Mouse (Mus musculus): ENCODE data around the gene Galp. TPM values are rescaled to one million over a fixed set of nuclear protein-coding genes. Genes with fewer than 3 reads are reported as not detected.

Galp gene
- not detected in 2 replicates for polyA plus RNA-seq (2014; fragmentation: Nextera tagmentation; extraction: Ambion mirVana)

DNA sequence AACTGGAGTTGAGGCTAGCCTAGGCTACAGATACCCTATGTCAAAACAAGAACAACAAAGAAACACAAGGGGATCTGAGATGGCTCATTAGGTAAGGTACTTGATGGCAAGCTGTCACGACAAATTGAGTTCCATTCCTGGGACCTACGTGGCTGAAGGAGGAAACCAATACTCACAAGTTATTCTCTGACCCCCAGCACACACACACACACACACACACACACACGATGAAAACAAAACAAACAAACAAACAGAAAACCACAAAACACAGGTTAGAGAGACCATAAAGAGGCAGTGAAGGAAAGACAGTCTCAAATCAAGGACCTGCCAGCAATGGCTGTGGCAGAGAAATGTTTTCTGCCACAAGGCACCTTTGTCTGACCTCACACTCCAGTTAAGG, at the start of gene Galp:
Gene Galp, plus strand, starts transcription at position 301 of the 400 bp plus-strand sequence.
- Histone ChIP-seq H3K4me2 (replicated peaks; ENCODE audit: low read depth, low read length) (no peak within 1 kb of the TSS), H3K27me3 (ENCODE audit: control insufficient read depth, insufficient read depth, low read length) (no peaks in the 10 kb centered on the region), H3K9me3 (ENCODE audit: control insufficient read depth, low read length) (no peaks in the 10 kb centered on the region), H3K4me3 (ENCODE audit: low read depth, low read length) (no peak within 1 kb of the TSS), H3K36me3 (ENCODE audit: control insufficient read depth, insufficient read depth, low read length) (no peaks in the 10 kb centered on the region), H3K4me1 (replicated peaks; ENCODE audit: control insufficient read depth, insufficient read depth, low read length) (no peaks in the 10 kb centered on the region), H3K27ac (ENCODE audit: low read depth, low read length) (no peak within 1 kb of the TSS), H3K9ac (ENCODE audit: low read depth, low read length) (no peak within 1 kb of the TSS)
- ATAC-seq (ENCODE audit: low FRiP score) (no peak), DNase-seq (ENCODE audit: low spot score) (no peak)
- WGBS, result 72% methylated on average over 3 of the region's 3 CpGs

- no peak overlapping the region for H3K4me2 ChIP-seq (replicated peaks; ENCODE audit: low read depth, low read length)
- H3K27me3 ChIP-seq (ENCODE audit: control insufficient read depth, insufficient read depth, low read length), result no peaks in the 10 kb centered on the region
- H3K27ac ChIP-seq (ENCODE audit: low read depth, low read length), result no peak overlapping the region
- DNase-seq (ENCODE audit: low spot score) (no peak), ATAC-seq (ENCODE audit: low FRiP score) (no peak)
- H3K9me3 ChIP-seq (ENCODE audit: control insufficient read depth, low read length), result no peaks in the 10 kb centered on the region
- no peak overlapping the region for H3K9ac ChIP-seq (ENCODE audit: low read depth, low read length)
- no peak overlapping the region for H3K4me3 ChIP-seq (ENCODE audit: low read depth, low read length)
- WGBS, result 87% methylated on average over 5 of the region's 5 CpGs
- no peaks in the 10 kb centered on the region for H3K4me1 ChIP-seq (replicated peaks; ENCODE audit: control insufficient read depth, insufficient read depth, low read length)
- H3K36me3 ChIP-seq (ENCODE audit: control insufficient read depth, insufficient read depth, low read length), result no peaks in the 10 kb centered on the region
Measured at GRCm38 (mm10) chr7:6147688-6148087, 49.2 kb upstream of the Galp start.

DNA sequence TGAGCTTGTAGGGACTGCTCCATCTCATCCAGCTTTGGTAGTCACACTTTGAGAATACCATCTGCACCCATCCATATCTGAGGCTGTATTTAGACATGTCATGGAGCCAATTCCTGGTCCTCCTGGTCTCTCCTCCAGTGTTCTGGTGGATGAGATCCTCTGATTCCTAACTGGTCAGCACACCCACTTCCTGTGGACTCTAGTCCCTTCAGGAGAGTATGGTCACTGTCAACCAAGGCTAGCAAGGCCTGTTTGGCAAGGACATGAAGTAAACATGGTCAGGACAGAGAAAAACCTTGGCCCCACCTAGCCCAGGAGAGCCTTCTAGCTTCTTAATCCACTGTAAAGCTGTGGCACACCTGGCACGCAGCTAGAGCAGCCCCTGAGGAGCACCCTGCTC, 45.6 kb upstream of the Galp start:
- H3K4me3 ChIP-seq (ENCODE audit: low read depth, low read length), result no peak overlapping the region
- no peak overlapping the region for H3K27ac ChIP-seq (ENCODE audit: low read depth, low read length)
- DNase-seq (ENCODE audit: low spot score) (no peak), ATAC-seq (ENCODE audit: low FRiP score) (no peak)
- no peak overlapping the region for H3K4me2 ChIP-seq (replicated peaks; ENCODE audit: low read depth, low read length)
- no peaks in the 10 kb centered on the region for H3K27me3 ChIP-seq (ENCODE audit: control insufficient read depth, insufficient read depth, low read length)
- H3K4me1 ChIP-seq (replicated peaks; ENCODE audit: control insufficient read depth, insufficient read depth, low read length), result peaks cover 2% of the 10 kb centered on the region; the same call in 1 of the 2 replicates
- no peaks in the 10 kb centered on the region for H3K9me3 ChIP-seq (ENCODE audit: control insufficient read depth, low read length)
- WGBS, result 100% methylated on average over 1 of the region's 1 CpGs
- H3K36me3 ChIP-seq (ENCODE audit: control insufficient read depth, insufficient read depth, low read length), result no peaks in the 10 kb centered on the region
- no peak overlapping the region for H3K9ac ChIP-seq (ENCODE audit: low read depth, low read length)

- WGBS, result 87% methylated on average over 3 of the region's 3 CpGs
- ATAC-seq (ENCODE audit: low FRiP score) (no peak), DNase-seq (ENCODE audit: low spot score) (no peak)
- no peak overlapping the region for H3K4me2 ChIP-seq (replicated peaks; ENCODE audit: low read depth, low read length)
- no peaks in the 10 kb centered on the region for H3K27me3 ChIP-seq (ENCODE audit: control insufficient read depth, insufficient read depth, low read length)
- no peak overlapping the region for H3K4me3 ChIP-seq (ENCODE audit: low read depth, low read length)
- no peaks in the 10 kb centered on the region for H3K36me3 ChIP-seq (ENCODE audit: control insufficient read depth, insufficient read depth, low read length)
- H3K9me3 ChIP-seq (ENCODE audit: control insufficient read depth, low read length), result no peaks in the 10 kb centered on the region
- H3K4me1 ChIP-seq (replicated peaks; ENCODE audit: control insufficient read depth, insufficient read depth, low read length), result peaks cover 2% of the 10 kb centered on the region; the same call in 1 of the 2 replicates
- no peak overlapping the region for H3K9ac ChIP-seq (ENCODE audit: low read depth, low read length)
- no peak overlapping the region for H3K27ac ChIP-seq (ENCODE audit: low read depth, low read length)
Measured at GRCm38 (mm10) chr7:6152036-6152435, 44.9 kb upstream of the Galp start.

DNA sequence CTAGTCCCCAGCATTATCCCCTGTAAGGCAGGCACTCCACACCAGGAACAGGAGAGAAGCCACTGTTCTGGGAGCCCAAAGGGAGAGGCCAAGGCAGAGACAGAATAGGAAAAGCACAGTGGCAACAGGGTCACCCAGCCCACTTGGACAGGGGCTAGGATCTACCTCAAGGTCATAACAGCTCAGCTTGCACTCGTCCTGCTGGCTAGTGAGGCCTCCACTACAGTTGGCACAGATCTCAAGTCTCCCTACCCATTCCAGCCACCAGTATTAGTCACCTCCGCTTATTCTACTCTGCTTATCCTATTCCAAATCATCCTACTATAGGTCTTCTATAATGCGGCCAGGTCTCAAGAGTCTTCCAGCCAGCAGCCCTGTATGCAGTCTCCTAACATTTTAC, 43.8 kb upstream of the Galp start:
- no peaks in the 10 kb centered on the region for H3K36me3 ChIP-seq (ENCODE audit: control insufficient read depth, insufficient read depth, low read length)
- DNase-seq (ENCODE audit: low spot score), result no peak
- H3K4me2 ChIP-seq (replicated peaks; ENCODE audit: low read depth, low read length), result no peak overlapping the region
- 98% methylated on average over 3 of the region's 3 CpGs for WGBS
- no peak overlapping the region for H3K9ac ChIP-seq (ENCODE audit: low read depth, low read length)
- no peaks in the 10 kb centered on the region for H3K9me3 ChIP-seq (ENCODE audit: control insufficient read depth, low read length)
- H3K4me3 ChIP-seq (ENCODE audit: low read depth, low read length), result no peak overlapping the region
- H3K4me1 ChIP-seq (replicated peaks; ENCODE audit: control insufficient read depth, insufficient read depth, low read length), result peaks cover 2% of the 10 kb centered on the region; the same call in 1 of the 2 replicates
- no peaks in the 10 kb centered on the region for H3K27me3 ChIP-seq (ENCODE audit: control insufficient read depth, insufficient read depth, low read length)
- no peak overlapping the region for H3K27ac ChIP-seq (ENCODE audit: low read depth, low read length)
- ATAC-seq (ENCODE audit: low FRiP score), result no peak

GRCm38 (mm10) chr7:6154164-6154563, 42.7 kb upstream of the Galp start:
- H3K4me3 ChIP-seq (ENCODE audit: low read depth, low read length), result peak overlapping the region; percentile 82; the same call in 1 of the 2 replicates
- peak overlapping the region; percentile 85 for H3K4me2 ChIP-seq (replicated peaks; ENCODE audit: low read depth, low read length)
- no peak overlapping the region for H3K9ac ChIP-seq (ENCODE audit: low read depth, low read length)
- no peaks in the 10 kb centered on the region for H3K27me3 ChIP-seq (ENCODE audit: control insufficient read depth, insufficient read depth, low read length)
- peaks cover 2% of the 10 kb centered on the region; the same call in 1 of the 2 replicates for H3K4me1 ChIP-seq (replicated peaks; ENCODE audit: control insufficient read depth, insufficient read depth, low read length)
- ATAC-seq (ENCODE audit: low FRiP score) (no peak), DNase-seq (ENCODE audit: low spot score) (no peak)
- H3K9me3 ChIP-seq (ENCODE audit: control insufficient read depth, low read length), result no peaks in the 10 kb centered on the region
- no peaks in the 10 kb centered on the region for H3K36me3 ChIP-seq (ENCODE audit: control insufficient read depth, insufficient read depth, low read length)
- 88% methylated on average over 5 of the region's 5 CpGs for WGBS
- H3K27ac ChIP-seq (ENCODE audit: low read depth, low read length), result no peak overlapping the region

- H3K27me3 ChIP-seq (ENCODE audit: control insufficient read depth, insufficient read depth, low read length), result no peaks in the 10 kb centered on the region
- H3K27ac ChIP-seq (ENCODE audit: low read depth, low read length), result peak overlapping the region; percentile 89
- no peaks in the 10 kb centered on the region for H3K36me3 ChIP-seq (ENCODE audit: control insufficient read depth, insufficient read depth, low read length)
- peak; percentile 84 for ATAC-seq (ENCODE audit: low FRiP score)
- peak overlapping the region; percentile 85 for H3K9ac ChIP-seq (ENCODE audit: low read depth, low read length)
- under 1% methylated on average over 43 of the region's 85 CpGs for WGBS
- peak; percentile 88 for DNase-seq (ENCODE audit: low spot score)
- H3K4me3 ChIP-seq (ENCODE audit: low read depth, low read length), result peak overlapping the region; percentile 82
- peaks cover 2% of the 10 kb centered on the region; the same call in 1 of the 2 replicates for H3K4me1 ChIP-seq (replicated peaks; ENCODE audit: control insufficient read depth, insufficient read depth, low read length)
- no peaks in the 10 kb centered on the region for H3K9me3 ChIP-seq (ENCODE audit: control insufficient read depth, low read length)
- H3K4me2 ChIP-seq (replicated peaks; ENCODE audit: low read depth, low read length), result peak overlapping the region; percentile 85
Measured at GRCm38 (mm10) chr7:6155031-6155872, 41.6 kb upstream of the Galp start.

DNA sequence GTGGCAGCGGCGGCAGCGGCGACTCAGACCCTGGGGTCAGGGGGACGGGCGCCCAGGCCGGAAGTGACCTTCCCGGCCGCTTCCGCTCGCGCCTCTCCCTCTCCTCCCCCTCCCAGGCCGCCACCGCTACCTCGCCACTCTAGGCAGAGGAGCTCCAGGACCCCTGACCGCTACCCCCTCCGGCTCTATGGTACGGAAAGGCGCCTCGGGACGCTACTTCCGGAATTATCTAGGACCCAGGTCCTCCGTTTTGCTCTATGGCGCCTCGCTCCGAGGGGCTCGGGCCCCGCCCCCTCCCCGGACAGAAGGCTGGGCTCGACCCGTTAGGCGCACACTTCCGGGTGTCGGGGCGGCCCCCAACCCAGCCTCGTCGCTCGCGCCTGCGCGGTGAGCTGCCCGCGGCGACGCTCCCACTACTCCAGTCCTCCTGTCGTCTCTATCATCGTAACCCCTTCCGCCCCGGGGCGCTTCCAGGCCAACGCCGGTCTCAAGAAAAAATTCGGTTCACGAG, 40.9 kb upstream of the Galp start, which contains the start of gene Zfp787:
Gene Zfp787, minus strand, starts transcription at position 97 of the 511 bp plus-strand sequence.
- no peaks in the 10 kb centered on the region for H3K9me3 ChIP-seq (ENCODE audit: control insufficient read depth, low read length)

More for the DNA sequence above, 40.9 kb upstream of the Galp start, which contains the start of gene Zfp787:
- peak within 1 kb of the TSS; percentile 82 for H3K4me3 ChIP-seq (ENCODE audit: low read depth, low read length)
- H3K9ac ChIP-seq (ENCODE audit: low read depth, low read length), result peak within 1 kb of the TSS; percentile 85
- H3K27ac ChIP-seq (ENCODE audit: low read depth, low read length), result peak within 1 kb of the TSS; percentile 89
- no peaks in the 10 kb centered on the region for H3K27me3 ChIP-seq (ENCODE audit: control insufficient read depth, insufficient read depth, low read length)
- H3K4me1 ChIP-seq (replicated peaks; ENCODE audit: control insufficient read depth, insufficient read depth, low read length), result peaks cover 2% of the 10 kb centered on the region; the same call in 1 of the 2 replicates
- WGBS, result under 1% methylated on average over 32 of the region's 54 CpGs
- ATAC-seq (ENCODE audit: low FRiP score) (peak; percentile 97), DNase-seq (ENCODE audit: low spot score) (peak; percentile 97)
- no peaks in the 10 kb centered on the region for H3K36me3 ChIP-seq (ENCODE audit: control insufficient read depth, insufficient read depth, low read length)
- H3K4me2 ChIP-seq (replicated peaks; ENCODE audit: low read depth, low read length), result peak within 1 kb of the TSS; percentile 85
